In the genomic region with DNA sequence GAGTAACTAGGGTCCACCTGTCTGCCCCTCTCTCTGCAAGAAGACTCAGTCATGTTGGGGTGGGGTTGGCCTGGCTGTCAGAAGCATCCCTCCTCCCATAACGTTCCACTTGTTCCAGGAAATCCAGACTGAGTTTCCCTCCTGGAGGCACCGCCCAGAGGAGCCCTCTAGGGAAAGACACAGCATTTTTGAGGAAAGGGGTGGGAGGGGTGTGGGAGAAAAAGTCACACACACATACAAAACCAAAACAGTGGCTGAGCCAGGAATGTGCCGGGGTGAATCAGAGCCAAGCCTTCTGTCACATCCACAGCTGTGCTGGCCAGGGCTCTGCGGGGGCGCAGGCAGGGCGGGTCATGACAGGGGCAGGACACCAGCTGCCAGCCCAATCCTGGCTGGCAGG, we compare ENCODE assay signal across 8 mouse cellular contexts. TPM values are rescaled to one million over a fixed set of nuclear protein-coding genes. Genes with fewer than 3 reads are reported as not detected.
DNase-seq lines count a peak whose midpoint lies in the region; ATAC-seq lines count a peak whose summit lies in the region.
"Had no signal": no experiment of that assay in that cellular context is flagged by ENCODE, and none has a peak within 500 bp of the region (broad histone marks: within the 10 kb centered on the region; RNA-seq: fewer than 3 reads in every experiment).

No protein-coding gene starts in this region.

- no peak overlapping the region for H3K4me2 ChIP-seq in intestine, embryonic 15.5 days (replicated peaks)

- WGBS in intestine, embryonic 15.5 days = 59% methylated on average over 6 of the region's 6 CpGs

- no peaks in the 10 kb centered on the region for H3K9me3 ChIP-seq in intestine, embryonic 15.5 days

- H3K9ac ChIP-seq in intestine, embryonic 15.5 days = no peak overlapping the region

- H3K27me3 ChIP-seq in intestine, embryonic 15.5 days (replicated peaks) = no peaks in the 10 kb centered on the region

- DNase-seq in urinary bladder, postnatal 14 days (ENCODE audit: low spot score) = peak; percentile 41
- no peak for DNase-seq in urinary bladder, postnatal 10 days (ENCODE audit: low spot score)
- DNase-seq in gastrocnemius, adult 18-20 months (ENCODE audit: low spot score) = peak; percentile 82
- DNase-seq in lung, postnatal 14 days = peak; percentile 77
- DNase-seq in layer of hippocampus, postnatal 14 days (ENCODE audit: low spot score in 2 of 2) = no peak
- no peak for DNase-seq in embryo, embryonic 10.5 days (ENCODE audit: low spot score)

- H3K4me3 ChIP-seq in intestine, embryonic 15.5 days (replicated peaks) = no peak overlapping the region

- H3K36me3 ChIP-seq in intestine, embryonic 15.5 days = no peaks in the 10 kb centered on the region

- no peak overlapping the region; the same call in 1 of the 2 replicates for H3K27ac ChIP-seq in intestine, embryonic 15.5 days

- H3K4me1 ChIP-seq in intestine, embryonic 15.5 days (replicated peaks) = peaks cover 9% of the 10 kb centered on the region

- ATAC-seq in intestine, embryonic 15.5 days = peak; percentile 43; the same call in 1 of the 2 replicates

RNA-seq across cellular contexts. Expression of a gene that starts 37.0 kb away (rescaled TPM):
- 10 to 100 TPM in 1 of 2 experiments, 1 to 10 TPM in 1; 5.5 to 13.9 TPM for total RNA-seq in gastrocnemius, adult 18-20 months (2021)
- polyA plus RNA-seq in intestine, embryonic 15.5 days (2015; fragmentation: Nextera tagmentation; extraction: Ambion mirVana) = 10.3 and 10.4 TPM in 2 replicates
- 1 to 10 TPM; 2.7 to 3.1 TPM for total RNA-seq in layer of hippocampus, postnatal 14 days (2021)
- total RNA-seq: liver, adult 2 months had no signal
- polyA plus RNA-seq: liver, adult 2 months had no signal

RNA-seq across cellular contexts. Expression of a gene that starts 46.3 kb away (rescaled TPM):
- 100 to 1,000 TPM in 1 of 2 experiments, 10 to 100 TPM in 1; 83.9 to 100 TPM for total RNA-seq in gastrocnemius, adult 18-20 months (2021)
- polyA plus RNA-seq in intestine, embryonic 15.5 days (2015; fragmentation: Nextera tagmentation; extraction: Ambion mirVana) = 79.3 and 92.3 TPM in 2 replicates
- total RNA-seq in layer of hippocampus, postnatal 14 days (2021) = 100 to 1,000 TPM; 107 to 112 TPM

Comparison
In these comparisons a context has a peak if more than half of its experiments do, and no peak if none do; other contexts are left out.
1. DNase-seq: peak in urinary bladder, postnatal 14 days (single experiment), gastrocnemius, adult 18-20 months (single experiment) and lung, postnatal 14 days (single experiment); none in urinary bladder, postnatal 10 days (single experiment), layer of hippocampus, postnatal 14 days (0 of 2) and embryo, embryonic 10.5 days (single experiment).